Mouse (Mus musculus): ENCODE measurements around the gene Wdr95. TPM values are rescaled to one million over a fixed set of nuclear protein-coding genes. Genes with fewer than 3 reads are reported as not detected.
A peak's percentile ranks its signal among the peaks of the same experiment; 100 is the strongest.

Gene Wdr95
- total and polyA plus RNA-seq, 3 experiments: not detected

GRCm38 (mm10) chr5:149514087-149514671 is 14.3 kb upstream of the Wdr95 start:
- no peaks in the 10 kb centered on the region for H3K27me3 ChIP-seq (ENCODE audit: control insufficient read depth in 1 of 2, insufficient read depth in 2 of 2, low read length in 2 of 2)
- no peak overlapping the region for H3K4me3 ChIP-seq (ENCODE audit: control insufficient read depth in 1 of 2, insufficient read depth in 1 of 2, low read depth in 2 of 2, low read length in 2 of 2)
- H3K4me1 ChIP-seq (ENCODE audit: control insufficient read depth in 1 of 2, insufficient read depth in 2 of 2, low read length in 2 of 2): peaks cover 0 to 7% of the 10 kb centered on the region in 2 experiments; a peak in 2 of 4 replicates
- peaks cover 0 to 9% of the 10 kb centered on the region in 2 experiments; a peak in 2 of 4 replicates for H3K36me3 ChIP-seq (ENCODE audit: control insufficient read depth in 1 of 2, insufficient read depth in 2 of 2, low read length in 2 of 2)
- H3K27ac ChIP-seq (ENCODE audit: control insufficient read depth, low read depth, low read length): no peak overlapping the region
- H3K79me2 ChIP-seq (ENCODE audit: control insufficient read depth, insufficient read depth, low read length, poor library complexity): no peaks in the 10 kb centered on the region
- DNase-seq (ENCODE audit: low read depth, low spot score): peak; percentile 38
- no peaks in the 10 kb centered on the region for H3K9me3 ChIP-seq (replicated peaks; ENCODE audit: insufficient read depth, low read length)
- TF ChIP-seq UBTF (IDR thresholded peaks at IDR 0.05; ENCODE audit: borderline replicate concordance, insufficient read depth, low read depth, low read length) (no peak), TCF12 (IDR thresholded peaks at IDR 0.05; ENCODE audit: low read depth, low read length) (no peak), JUND (IDR thresholded peaks at IDR 0.05; ENCODE audit: low read depth, low read length) (no peak), MAX (IDR thresholded peaks at IDR 0.05; ENCODE audit: low read length) (no peak), KAT2A (conservative IDR thresholded peaks at IDR 0.05; ENCODE audit: low read depth, low read length) (no peak), MAFK (IDR thresholded peaks at IDR 0.05; ENCODE audit: borderline replicate concordance, low read depth, low read length) (no peak)
- no peak overlapping the region for H3K9ac ChIP-seq (ENCODE audit: control insufficient read depth, low read depth, low read length, poor library complexity, severe bottlenecking)

- Histone ChIP-seq H3K27me3 (ENCODE audit: control insufficient read depth in 1 of 2, insufficient read depth in 2 of 2, low read length in 2 of 2) (no peaks in the 10 kb centered on the region), H3K4me3 (ENCODE audit: control insufficient read depth in 1 of 2, insufficient read depth in 1 of 2, low read depth in 2 of 2, low read length in 2 of 2) (no peak overlapping the region), H3K79me2 (ENCODE audit: control insufficient read depth, insufficient read depth, low read length, poor library complexity) (no peaks in the 10 kb centered on the region), H3K4me1 (ENCODE audit: control insufficient read depth in 1 of 2, insufficient read depth in 2 of 2, low read length in 2 of 2) (peaks cover 0 to 7% of the 10 kb centered on the region in 2 experiments; a peak in 2 of 4 replicates), H3K27ac (ENCODE audit: control insufficient read depth, low read depth, low read length) (no peak overlapping the region), H3K9me3 (replicated peaks; ENCODE audit: insufficient read depth, low read length) (no peaks in the 10 kb centered on the region), H3K9ac (ENCODE audit: control insufficient read depth, low read depth, low read length, poor library complexity, severe bottlenecking) (no peak overlapping the region), H3K36me3 (ENCODE audit: control insufficient read depth in 1 of 2, insufficient read depth in 2 of 2, low read length in 2 of 2) (peaks cover 0 to 9% of the 10 kb centered on the region in 2 experiments; a peak in 2 of 4 replicates)
- DNase-seq (ENCODE audit: low read depth, low spot score): peak; percentile 70
- TF ChIP-seq GATA1 (IDR thresholded peaks at IDR 0.05; ENCODE audit: low read depth, low read length) (peak; percentile 78), TCF12 (IDR thresholded peaks at IDR 0.05; ENCODE audit: low read depth, low read length) (peak; percentile 88), TBP (IDR thresholded peaks at IDR 0.05; ENCODE audit: low read depth, low read length) (no peak), ETS1 (IDR thresholded peaks at IDR 0.05; ENCODE audit: low read depth, low read length) (peak; percentile 37; the same call in 1 of the 2 replicates), JUND (IDR thresholded peaks at IDR 0.05; ENCODE audit: low read depth, low read length) (no peak), MYC (IDR thresholded peaks at IDR 0.05; ENCODE audit: low read depth, low read length) (no peak), EP300 (IDR thresholded peaks at IDR 0.05; ENCODE audit: low read depth in 1 of 2, low read length in 2 of 2) (peak; percentile 80 to 85), SMC3 (IDR thresholded peaks at IDR 0.05; ENCODE audit: low read depth, low read length) (no peak)
Measured at GRCm38 (mm10) chr5:149514890-149515289, 13.6 kb upstream of the Wdr95 start.

- no peak overlapping the region for H3K4me3 ChIP-seq (ENCODE audit: control insufficient read depth in 1 of 2, insufficient read depth in 1 of 2, low read depth in 2 of 2, low read length in 2 of 2)
- H3K36me3 ChIP-seq (ENCODE audit: control insufficient read depth in 1 of 2, insufficient read depth in 2 of 2, low read length in 2 of 2): peaks cover 0 to 9% of the 10 kb centered on the region in 2 experiments; a peak in 2 of 4 replicates
- H3K27me3 ChIP-seq (ENCODE audit: control insufficient read depth in 1 of 2, insufficient read depth in 2 of 2, low read length in 2 of 2): no peaks in the 10 kb centered on the region
- no peaks in the 10 kb centered on the region for H3K9me3 ChIP-seq (replicated peaks; ENCODE audit: insufficient read depth, low read length)
- no peak overlapping the region for H3K9ac ChIP-seq (ENCODE audit: control insufficient read depth, low read depth, low read length, poor library complexity, severe bottlenecking)
- H3K4me1 ChIP-seq (ENCODE audit: control insufficient read depth in 1 of 2, insufficient read depth in 2 of 2, low read length in 2 of 2): peaks cover 0 to 7% of the 10 kb centered on the region in 2 experiments; a peak in 2 of 4 replicates
- no peaks in the 10 kb centered on the region for H3K79me2 ChIP-seq (ENCODE audit: control insufficient read depth, insufficient read depth, low read length, poor library complexity)
- no peak overlapping the region for H3K27ac ChIP-seq (ENCODE audit: control insufficient read depth, low read depth, low read length)
- no peak for DNase-seq (ENCODE audit: low read depth, low spot score)
- TF ChIP-seq RAD21 (IDR thresholded peaks at IDR 0.05; ENCODE audit: low read depth, low read length): no peak
- no peak for TF ChIP-seq UBTF (IDR thresholded peaks at IDR 0.05; ENCODE audit: borderline replicate concordance, insufficient read depth, low read depth, low read length)
- TF ChIP-seq TCF12 (IDR thresholded peaks at IDR 0.05; ENCODE audit: low read depth, low read length): no peak
- TF ChIP-seq POLR2AphosphoS5 (IDR thresholded peaks at IDR 0.05; ENCODE audit: borderline replicate concordance, low read depth, low read length): no peak
- no peak for TF ChIP-seq POLR2AphosphoS2 (IDR thresholded peaks at IDR 0.05; ENCODE audit: low read length)
- TF ChIP-seq CHD1 (IDR thresholded peaks at IDR 0.05; ENCODE audit: low read depth, low read length): no peak
- no peak for TF ChIP-seq MAZ (IDR thresholded peaks at IDR 0.05; ENCODE audit: low read depth, low read length)
- no peak for TF ChIP-seq GATA1 (IDR thresholded peaks at IDR 0.05; ENCODE audit: low read depth, low read length)
- no peak for TF ChIP-seq ETS1 (IDR thresholded peaks at IDR 0.05; ENCODE audit: low read depth, low read length)
- TF ChIP-seq RCOR1 (IDR thresholded peaks at IDR 0.05; ENCODE audit: low read depth, low read length): no peak
- TF ChIP-seq MXI1 (IDR thresholded peaks at IDR 0.05; ENCODE audit: low read depth, low read length): no peak
- no peak for TF ChIP-seq ZKSCAN1 (IDR thresholded peaks at IDR 0.05; ENCODE audit: low read depth, low read length)
- TF ChIP-seq TBP (IDR thresholded peaks at IDR 0.05; ENCODE audit: low read depth, low read length): no peak
- TF ChIP-seq HCFC1 (IDR thresholded peaks at IDR 0.05; ENCODE audit: low read depth, low read length): no peak
- no peak for TF ChIP-seq TAL1 (IDR thresholded peaks at IDR 0.05; ENCODE audit: low read length)
- TF ChIP-seq ELF1 (IDR thresholded peaks at IDR 0.05; ENCODE audit: low read depth, low read length): no peak
- no peak for TF ChIP-seq MEF2A (IDR thresholded peaks at IDR 0.05; ENCODE audit: extremely low read depth, insufficient replicate concordance, low read depth, low read length, poor library complexity, severe bottlenecking)
Measured at GRCm38 (mm10) chr5:149517116-149517515, 11.4 kb upstream of the Wdr95 start.

All from MEL (cell line).